Mouse (Mus musculus): ENCODE results near the gene Numbl.

Numbl gene

DNA sequence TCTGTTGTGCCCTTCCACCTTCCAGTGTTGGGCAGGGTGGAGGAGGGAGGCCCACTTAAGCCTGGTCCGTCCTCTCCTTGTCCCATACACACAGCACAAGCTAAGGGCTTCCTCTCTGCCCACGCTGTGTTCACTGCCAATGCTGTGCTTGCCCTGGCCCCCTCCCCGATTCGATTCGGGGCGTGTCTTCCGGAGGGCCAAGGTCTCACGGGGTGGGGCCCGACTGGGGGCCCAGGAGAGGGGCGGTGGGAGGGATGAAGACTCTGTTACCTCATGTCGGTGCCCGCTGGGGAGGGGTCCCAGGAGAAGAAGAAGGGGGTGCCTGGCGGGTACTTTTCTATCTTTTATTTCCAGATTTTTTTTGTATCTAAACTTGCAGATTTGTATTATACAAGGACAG lies 23.5 kb downstream of the Numbl start:
- in situ Hi-C loops (cut with MboI; ENCODE audit: low pct_unique_long_range_greater_than_20kb in 1 of 2, low sequenced_read_pairs in 2 of 2, unreplicated experiment in 1 of 2): no loop called here

- in situ Hi-C loops (cut with MboI; ENCODE audit: low pct_unique_long_range_greater_than_20kb in 1 of 2, low sequenced_read_pairs in 2 of 2, unreplicated experiment in 1 of 2): no loop called here
These were observed 24.0 kb downstream of the Numbl start for GRCm38 (mm10) chr7:27282225-27282624.

- in situ Hi-C loops (cut with MboI; ENCODE audit: low pct_unique_long_range_greater_than_20kb in 1 of 2, low sequenced_read_pairs in 2 of 2, unreplicated experiment in 1 of 2): no loop called here
These were observed 26.8 kb downstream of the Numbl start for GRCm38 (mm10) chr7:27284865-27285697.

DNA sequence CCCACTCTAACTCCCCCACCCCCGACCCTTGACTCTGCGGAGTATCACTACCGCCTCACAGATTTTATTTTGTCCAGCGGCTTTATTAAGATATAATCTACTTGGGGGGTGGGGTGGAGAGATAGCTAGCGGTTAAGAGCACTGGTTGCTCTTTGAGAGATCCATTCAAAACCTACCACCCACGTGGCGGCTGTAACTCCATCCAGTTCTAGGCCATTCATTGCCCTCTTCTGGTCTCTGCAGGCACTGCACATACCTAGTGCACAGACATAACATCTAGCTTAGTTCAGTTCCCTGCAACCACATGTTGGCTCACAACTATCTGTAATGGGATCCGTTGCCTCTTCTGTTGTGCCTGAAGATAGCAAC lies 27.4 kb downstream of the Numbl start:
- in situ Hi-C loops (cut with MboI; ENCODE audit: low pct_unique_long_range_greater_than_20kb in 1 of 2, low sequenced_read_pairs in 2 of 2, unreplicated experiment in 1 of 2): no loop called here

GRCm38 (mm10) chr7:27288732-27289131 lies 30.5 kb downstream of the Numbl start:
- in situ Hi-C loops (cut with MboI; ENCODE audit: low pct_unique_long_range_greater_than_20kb in 1 of 2, low sequenced_read_pairs in 2 of 2, unreplicated experiment in 1 of 2): no loop called here

DNA sequence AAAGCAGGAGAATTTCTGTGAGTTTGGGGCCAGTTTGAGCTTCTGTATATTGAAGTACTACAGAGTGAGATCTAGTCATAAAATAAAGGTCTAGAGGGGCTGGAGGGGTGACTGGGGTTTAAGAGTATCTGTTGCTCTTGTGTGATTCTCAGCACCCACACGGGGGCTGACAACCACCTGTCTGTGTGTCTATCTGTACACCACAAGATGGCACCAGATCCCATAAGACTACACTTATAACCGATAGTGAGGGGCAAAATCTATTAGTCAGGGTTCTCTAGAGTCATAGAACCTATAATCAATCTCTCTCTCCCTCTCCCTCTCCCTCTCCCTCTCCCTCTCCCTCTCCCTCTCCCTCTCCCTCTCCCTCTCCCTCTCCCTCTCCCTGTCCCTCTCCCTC lies 32.3 kb downstream of the Numbl start:
- in situ Hi-C loops (cut with MboI; ENCODE audit: low pct_unique_long_range_greater_than_20kb in 1 of 2, low sequenced_read_pairs in 2 of 2, unreplicated experiment in 1 of 2): loop anchor here in 1 of 2 experiments (5.0 kb wide), 2 partner anchors 37 to 112 kb away; no protein-coding TSS in a partner anchor

DNA sequence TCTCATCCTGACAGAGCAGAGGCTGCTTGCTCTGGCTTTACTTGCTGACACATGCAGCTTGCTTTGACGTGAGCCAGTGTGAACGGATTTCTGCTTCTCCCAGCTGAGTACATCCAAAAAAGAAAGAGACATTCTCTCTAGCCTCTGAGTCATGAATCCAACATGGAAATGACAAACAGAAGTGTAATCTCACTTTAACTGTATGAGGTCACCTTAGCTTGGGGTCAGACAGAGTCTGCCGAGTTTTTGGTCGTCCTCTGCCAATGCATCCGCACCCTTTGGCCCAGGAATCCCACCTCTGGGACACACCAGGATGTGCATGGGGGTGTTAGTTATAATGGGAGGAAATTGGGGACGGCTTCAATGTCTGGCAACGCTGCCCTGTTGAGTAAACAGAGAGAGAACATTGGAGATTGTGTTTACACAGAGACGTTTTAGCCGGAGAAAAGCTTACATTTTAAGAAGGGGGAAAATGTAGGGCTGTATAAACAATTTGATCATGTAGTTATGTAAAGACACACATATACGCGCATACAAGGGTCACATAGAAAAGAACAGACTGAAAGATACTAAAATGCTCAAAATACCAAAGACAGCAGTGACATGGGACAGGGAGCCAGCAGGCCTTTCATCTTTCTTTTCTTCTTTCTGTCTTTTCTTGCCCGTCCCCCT lies 33.7 kb downstream of the Numbl start:
- in situ Hi-C loops (cut with MboI; ENCODE audit: low pct_unique_long_range_greater_than_20kb in 1 of 2, low sequenced_read_pairs in 2 of 2, unreplicated experiment in 1 of 2): loop anchor here in 1 of 2 experiments (5.0 kb wide), 2 partner anchors 35 to 110 kb away; no protein-coding TSS in a partner anchor

GRCm38 (mm10) chr7:27295956-27296355 lies 37.7 kb downstream of the Numbl start:
- in situ Hi-C loops (cut with MboI; ENCODE audit: low pct_unique_long_range_greater_than_20kb in 1 of 2, low sequenced_read_pairs in 2 of 2, unreplicated experiment in 1 of 2): no loop called here

- in situ Hi-C loops (cut with MboI; ENCODE audit: low pct_unique_long_range_greater_than_20kb in 1 of 2, low sequenced_read_pairs in 2 of 2, unreplicated experiment in 1 of 2): no loop called here
These were observed 38.3 kb downstream of the Numbl start for GRCm38 (mm10) chr7:27296518-27296917.

GRCm38 (mm10) chr7:27298033-27298610 lies 39.9 kb downstream of the Numbl start:
- in situ Hi-C loops (cut with MboI; ENCODE audit: low pct_unique_long_range_greater_than_20kb in 1 of 2, low sequenced_read_pairs in 2 of 2, unreplicated experiment in 1 of 2): no loop called here

DNA sequence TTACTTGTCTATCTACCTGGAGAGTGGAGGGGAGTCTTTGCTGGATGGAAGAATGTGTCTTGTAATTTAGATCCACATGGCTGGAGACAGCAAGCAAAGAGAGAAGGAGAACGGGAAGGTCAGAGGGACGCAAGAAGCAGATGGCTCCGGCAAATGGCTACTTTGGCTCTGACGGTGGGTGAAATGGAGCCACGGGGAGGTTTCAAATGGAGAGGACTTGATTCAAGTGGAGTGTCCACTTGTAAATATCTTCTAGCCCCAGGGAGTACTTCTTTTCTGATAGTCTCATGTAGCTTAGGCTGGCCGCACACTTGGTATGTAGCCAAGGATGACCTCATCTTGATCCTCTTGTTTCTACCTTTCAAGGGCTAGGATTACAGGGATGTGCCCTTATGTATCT lies 40.6 kb downstream of the Numbl start:
- in situ Hi-C loops (cut with MboI; ENCODE audit: low pct_unique_long_range_greater_than_20kb in 1 of 2, low sequenced_read_pairs in 2 of 2, unreplicated experiment in 1 of 2): no loop called here

DNA sequence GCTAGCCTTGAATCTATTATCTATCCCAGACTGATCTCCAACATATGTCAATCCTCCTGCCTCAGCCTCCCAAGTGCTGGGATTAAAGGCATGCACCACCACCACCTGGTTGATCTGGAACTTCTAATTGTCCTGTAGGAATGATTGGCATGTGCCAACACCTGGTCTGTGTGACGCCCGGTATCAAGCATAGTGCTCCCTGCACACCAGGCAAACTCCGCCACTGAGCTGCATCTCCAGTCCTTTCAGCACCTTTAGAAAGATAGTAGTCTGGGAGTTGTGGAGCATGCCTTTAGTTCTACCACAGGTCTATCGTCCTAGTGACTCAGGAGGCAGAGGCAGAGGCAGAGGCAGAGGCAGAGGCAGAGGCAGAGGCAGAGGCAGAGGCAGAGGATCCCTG lies 42.1 kb downstream of the Numbl start:
- in situ Hi-C loops (cut with MboI; ENCODE audit: low pct_unique_long_range_greater_than_20kb in 1 of 2, low sequenced_read_pairs in 2 of 2, unreplicated experiment in 1 of 2): loop anchor here in 1 of 2 experiments (10.0 kb wide), 1 partner anchor 374 kb away; the partner anchor contains the start of gene Map3k10

DNA sequence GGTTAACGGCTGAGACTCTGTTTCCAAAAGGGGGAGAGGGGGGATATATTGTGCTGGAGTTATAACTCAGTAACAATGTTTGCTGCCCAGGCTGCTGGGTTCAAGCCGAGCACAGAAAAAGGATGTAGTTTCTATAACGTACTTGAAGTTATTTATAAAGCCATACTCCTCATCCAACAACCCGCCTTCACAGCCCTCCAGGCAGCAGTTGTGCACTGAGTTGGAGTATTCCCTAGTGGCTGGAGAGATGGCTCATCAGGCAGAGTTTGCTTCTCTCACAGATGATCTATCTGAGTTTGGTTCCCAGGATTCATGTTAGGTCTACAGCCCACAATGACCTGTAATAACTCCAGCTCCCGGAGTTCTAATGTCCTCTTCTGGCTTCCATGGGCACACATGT lies 42.6 kb downstream of the Numbl start:
- in situ Hi-C loops (cut with MboI; ENCODE audit: low pct_unique_long_range_greater_than_20kb in 1 of 2, low sequenced_read_pairs in 2 of 2, unreplicated experiment in 1 of 2): loop anchor here in 1 of 2 experiments (10.0 kb wide), 1 partner anchor 374 kb away; the partner anchor contains the start of gene Map3k10

DNA sequence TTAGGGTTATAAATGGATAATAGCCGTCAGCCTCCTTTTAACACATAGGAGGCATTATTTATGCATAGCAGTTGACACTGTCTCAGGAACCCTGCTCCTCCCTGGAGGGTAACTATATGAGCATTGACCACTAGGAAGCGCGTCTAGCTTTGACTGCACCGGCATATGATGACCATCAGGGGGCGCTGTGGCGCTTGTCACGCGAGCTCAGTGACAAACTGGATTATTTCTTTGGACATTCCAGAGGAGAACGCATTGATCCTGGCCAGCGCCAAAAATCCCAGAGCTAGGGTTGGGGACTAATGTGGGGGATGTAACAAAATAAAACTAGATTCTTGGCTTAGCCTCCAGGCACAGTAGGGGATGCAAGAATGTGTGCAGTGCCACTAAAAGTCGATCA lies 43.9 kb downstream of the Numbl start:
- in situ Hi-C loops (cut with MboI; ENCODE audit: low pct_unique_long_range_greater_than_20kb in 1 of 2, low sequenced_read_pairs in 2 of 2, unreplicated experiment in 1 of 2): loop anchor here in 1 of 2 experiments (10.0 kb wide), 1 partner anchor 373 kb away; the partner anchor contains the start of gene Map3k10

DNA sequence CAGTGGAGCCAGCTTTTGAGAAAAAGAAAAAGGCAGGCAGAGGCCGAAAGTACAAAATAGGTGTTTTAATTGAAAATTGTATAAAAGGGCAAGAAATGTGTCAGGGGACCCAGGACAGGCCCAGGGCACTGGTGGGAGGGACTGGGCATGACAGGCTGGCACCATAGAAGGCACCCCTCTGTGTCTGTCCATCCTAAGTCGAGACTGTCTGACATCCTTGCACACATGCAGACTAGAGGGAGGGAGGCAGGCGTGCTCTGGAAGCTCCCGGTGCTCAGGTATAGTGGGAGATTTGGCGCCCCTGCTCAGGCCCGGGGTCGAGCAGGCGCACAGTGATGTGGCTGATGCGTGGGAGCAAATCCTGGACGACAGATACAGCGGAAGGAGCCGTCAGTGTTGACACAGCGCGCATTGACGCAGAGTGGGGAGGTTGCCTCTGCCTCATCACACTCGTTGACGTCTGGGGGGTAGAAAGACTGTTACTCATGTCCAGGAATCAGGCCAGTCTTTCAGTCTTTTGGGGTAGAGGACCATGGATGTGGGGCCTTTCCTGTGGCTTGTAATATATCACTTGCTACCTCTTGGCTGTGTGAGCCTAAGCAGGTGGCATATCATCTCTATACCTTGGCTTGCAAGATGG lies 47.0 kb downstream of the Numbl start:
- in situ Hi-C loops (cut with MboI; ENCODE audit: low pct_unique_long_range_greater_than_20kb in 1 of 2, low sequenced_read_pairs in 2 of 2, unreplicated experiment in 1 of 2): loop anchor here in 1 of 2 experiments (10.0 kb wide), 1 partner anchor 370 kb away; the partner anchor contains the start of gene Map3k10

- in situ Hi-C loops (cut with MboI; ENCODE audit: low pct_unique_long_range_greater_than_20kb in 1 of 2, low sequenced_read_pairs in 2 of 2, unreplicated experiment in 1 of 2): loop anchor here in 1 of 2 experiments (10.0 kb wide), 1 partner anchor 368 kb away; the partner anchor contains the start of gene Map3k10
These were observed 48.2 kb downstream of the Numbl start for GRCm38 (mm10) chr7:27306161-27307160.

GRCm38 (mm10) chr7:27307551-27307950 lies 49.3 kb downstream of the Numbl start:
- in situ Hi-C loops (cut with MboI; ENCODE audit: low pct_unique_long_range_greater_than_20kb in 1 of 2, low sequenced_read_pairs in 2 of 2, unreplicated experiment in 1 of 2): loop anchor here in 1 of 2 experiments (10.0 kb wide), 1 partner anchor 367 kb away; the partner anchor contains the start of gene Map3k10
